Mouse (Mus musculus) ES-E14 (cell line): ENCODE data around the gene Ptbp1.

Experiments
- HCFC1 ChIP-seq: IDR thresholded peaks from 2 replicates; pipeline ENCODE4 v1.6.1; 2012; ENCODE audit warnings: low read length, inconsistent platforms, borderline replicate concordance; ENCODE audit not compliant: insufficient read depth
- ZC3H11A ChIP-seq: IDR thresholded peaks from 2 replicates; pipeline ENCODE4 v1.6.1; 2012; ENCODE audit warnings: low read depth, mild to moderate bottlenecking, inconsistent platforms, low read length, borderline replicate concordance
- ZNF384 ChIP-seq: IDR thresholded peaks from 2 replicates; pipeline ENCODE4 v1.6.1; 2012; ENCODE audit warnings: low read depth, low read length, inconsistent platforms

DNA sequence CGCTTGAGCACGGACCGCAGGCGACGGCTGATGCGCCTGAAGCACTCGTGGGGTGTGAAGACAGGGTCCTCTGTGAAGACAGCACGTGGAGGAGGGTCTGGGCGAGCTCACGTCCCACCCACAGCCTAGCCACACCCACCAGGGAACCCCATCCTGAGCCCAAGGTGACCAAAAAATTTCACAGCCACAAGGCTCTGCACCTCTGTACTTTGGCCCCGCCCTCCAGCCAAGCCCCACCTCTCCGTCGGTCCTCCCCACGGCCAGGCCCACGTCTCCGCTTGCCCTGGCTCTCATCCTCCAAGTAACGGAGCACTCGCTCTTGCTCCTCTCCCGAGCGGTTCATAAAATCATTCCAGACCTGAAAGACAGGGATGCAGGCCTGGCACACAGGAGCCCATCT, 58.2 kb downstream of the Ptbp1 start:
- TF ChIP-seq ZNF384 (no peak), ZC3H11A (no peak), HCFC1 (no peak)
